Mouse (Mus musculus) testis, adult 2 months (tissue): ENCODE measurements at regions not wholly inside any gene's neighbourhood (a gene's known extent, or its start where the extent isn't known, plus 50 kb on each side); places are given as distances from the start of the nearest gene placed in this dataset.

Experiments
- H3K27ac ChIP-seq: fragments of 200-500 bp; 2 replicates; pipeline ENCODE4 v1.5.1; 2012; ENCODE audit warnings: low read depth, low read length; ENCODE audit not compliant: control insufficient read depth, insufficient read depth
- H3K27me3 ChIP-seq: fragments of 200-500 bp; 2 replicates; pipeline ENCODE4 v1.6.1; 2012; ENCODE audit warnings: mild to moderate bottlenecking, low read length, moderate library complexity; ENCODE audit not compliant: control insufficient read depth, insufficient read depth
- H3K36me3 ChIP-seq: fragments of 200-500 bp; 2 replicates; pipeline ENCODE4 v1.6.1; 2012; ENCODE audit warnings: mild to moderate bottlenecking, low read length; ENCODE audit not compliant: control insufficient read depth, insufficient read depth
- H3K4me1 ChIP-seq: fragments of 200-500 bp; 2 replicates; pipeline ENCODE4 v1.6.1; 2012; ENCODE audit warnings: low read length; ENCODE audit not compliant: control insufficient read depth, insufficient read depth
- H3K4me3 ChIP-seq: fragments of 200-500 bp; 2 replicates; pipeline ENCODE4 v1.5.1; 2012; ENCODE audit warnings: low read depth, mild to moderate bottlenecking, low read length, moderate library complexity, mixed read lengths; ENCODE audit not compliant: control insufficient read depth
- CTCF ChIP-seq: fragments of 200-500 bp; IDR thresholded peaks from 2 replicates; pipeline ENCODE4 v1.5.1; 2012; ENCODE audit warnings: low read depth, mild to moderate bottlenecking, inconsistent platforms, low read length, moderate library complexity; ENCODE audit not compliant: control insufficient read depth, insufficient read depth, insufficient replicate concordance
- POLR2A ChIP-seq: fragments of 200-500 bp; IDR thresholded peaks from 2 replicates; pipeline ENCODE4 v1.6.1; 2012; ENCODE audit warnings: low read depth, mild to moderate bottlenecking, inconsistent platforms, low read length, moderate library complexity; ENCODE audit not compliant: control insufficient read depth

DNA sequence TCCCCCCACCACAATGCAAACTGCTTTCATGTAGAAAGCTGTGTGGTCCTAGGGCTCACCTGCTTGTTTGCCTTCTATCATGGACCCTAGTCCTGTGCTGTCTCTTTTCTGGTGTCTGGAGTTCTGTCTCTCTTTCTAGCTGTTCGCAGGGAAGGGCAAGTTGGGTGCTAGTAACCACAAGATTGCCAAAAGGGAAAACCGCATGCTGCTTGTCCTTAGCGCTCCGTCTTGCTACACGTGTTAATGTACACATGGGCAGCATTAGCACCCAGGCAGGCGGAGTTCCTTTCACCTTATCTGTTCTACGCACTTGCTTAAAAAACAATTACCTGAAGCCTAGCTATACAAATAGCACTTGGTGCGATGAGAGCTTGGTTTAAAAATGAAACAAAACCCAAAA lies 236.3 kb upstream of the Pard3b start:
- H3K36me3 ChIP-seq = no peaks in the 10 kb centered on the region
- H3K27me3 ChIP-seq = no peaks in the 10 kb centered on the region
- H3K4me3 ChIP-seq = no peak overlapping the region
- no peaks in the 10 kb centered on the region; the same call in 1 of the 2 replicates for H3K4me1 ChIP-seq
- TF ChIP-seq CTCF = no peak
- no peak for TF ChIP-seq POLR2A
- H3K27ac ChIP-seq = no peak overlapping the region

DNA sequence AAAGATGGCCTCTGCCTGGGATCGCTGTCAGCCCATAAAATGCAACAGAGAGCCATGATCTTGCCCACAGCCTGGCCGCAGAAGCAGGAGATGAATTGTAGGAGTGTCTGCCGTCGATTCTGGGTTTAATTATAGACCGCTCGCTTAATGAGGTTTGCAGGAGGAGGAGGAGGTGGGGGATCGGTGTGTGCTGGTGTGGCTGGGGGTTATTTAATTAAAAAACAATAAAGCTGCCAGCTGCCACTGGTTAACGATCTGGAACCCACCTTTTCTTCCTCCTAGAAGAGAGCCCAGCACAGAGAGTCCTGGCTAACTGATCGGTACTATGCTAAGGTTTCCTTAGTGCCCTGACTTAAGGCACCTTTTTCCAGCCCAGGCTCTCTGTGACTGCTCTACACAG lies 231.4 kb upstream of the Pard3b start:
- Histone ChIP-seq H3K36me3 (no peaks in the 10 kb centered on the region), H3K4me1 (no peaks in the 10 kb centered on the region; the same call in 1 of the 2 replicates), H3K4me3 (no peak overlapping the region), H3K27me3 (no peaks in the 10 kb centered on the region), H3K27ac (no peak overlapping the region)
- no peak for TF ChIP-seq CTCF
- TF ChIP-seq POLR2A = no peak

DNA sequence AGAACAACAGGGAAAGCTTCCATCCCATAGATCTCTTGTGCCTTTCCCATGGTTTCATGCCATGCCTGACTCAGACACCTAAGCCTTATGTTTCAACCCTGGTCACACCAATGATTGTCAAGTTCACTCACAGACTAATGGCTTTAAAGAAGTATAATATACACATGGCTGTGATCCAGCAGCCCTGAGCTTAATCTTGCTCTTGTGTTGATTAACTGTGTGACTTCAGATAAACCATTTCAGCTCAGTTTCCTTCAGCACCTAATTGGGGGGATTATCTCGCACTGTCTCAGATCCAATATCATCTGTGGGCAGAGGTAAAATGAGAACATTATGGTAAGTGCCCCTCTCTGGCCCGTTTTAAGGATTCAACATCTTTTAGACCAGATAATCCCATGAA lies 223.9 kb upstream of the Pard3b start:
- no peak overlapping the region for H3K27ac ChIP-seq
- H3K4me1 ChIP-seq = no peaks in the 10 kb centered on the region; the same call in 1 of the 2 replicates
- no peaks in the 10 kb centered on the region for H3K27me3 ChIP-seq
- H3K36me3 ChIP-seq = no peaks in the 10 kb centered on the region
- TF ChIP-seq CTCF = no peak
- no peak for TF ChIP-seq POLR2A
- H3K4me3 ChIP-seq = no peak overlapping the region

DNA sequence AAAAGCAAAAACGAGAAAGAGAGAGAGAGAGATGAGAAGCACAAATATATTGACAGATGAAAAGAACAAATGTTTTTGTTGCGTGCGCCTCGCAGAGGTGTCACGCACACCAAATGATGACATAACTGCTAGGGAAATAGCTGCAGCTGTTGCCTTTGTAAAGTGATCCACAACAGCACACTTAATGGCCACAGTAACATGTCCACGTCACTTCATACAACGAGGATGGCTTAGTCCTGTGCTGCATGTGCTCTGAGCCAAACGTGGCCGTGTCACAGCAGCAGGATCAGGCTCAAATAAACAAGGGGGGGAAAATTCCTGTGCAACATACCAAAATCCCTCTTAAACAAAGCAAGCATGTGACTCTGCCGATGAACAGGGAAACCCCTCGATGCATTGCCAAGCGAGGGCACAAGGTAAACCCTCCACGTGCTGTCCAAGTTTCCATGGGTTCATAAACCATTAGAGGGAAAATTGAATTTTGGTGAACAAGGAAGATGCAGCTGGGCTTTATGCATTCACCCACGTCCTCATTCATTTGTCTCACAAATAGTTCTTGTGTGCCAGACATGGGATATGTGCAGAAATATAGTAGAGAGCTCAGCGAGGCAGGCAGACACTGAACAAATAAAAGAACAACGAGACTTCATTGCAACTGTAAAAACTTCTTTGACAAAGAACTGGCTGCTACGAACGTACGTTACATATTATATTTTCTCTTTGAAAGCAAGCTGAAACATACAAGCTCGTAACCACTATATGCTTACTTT lies 223.0 kb upstream of the Pard3b start:
- H3K4me3 ChIP-seq = no peak overlapping the region
- H3K36me3 ChIP-seq = no peaks in the 10 kb centered on the region
- H3K27me3 ChIP-seq = no peaks in the 10 kb centered on the region
- no peak overlapping the region for H3K27ac ChIP-seq
- TF ChIP-seq CTCF = no peak
- TF ChIP-seq POLR2A = no peak
- H3K4me1 ChIP-seq = no peaks in the 10 kb centered on the region; the same call in 1 of the 2 replicates

DNA sequence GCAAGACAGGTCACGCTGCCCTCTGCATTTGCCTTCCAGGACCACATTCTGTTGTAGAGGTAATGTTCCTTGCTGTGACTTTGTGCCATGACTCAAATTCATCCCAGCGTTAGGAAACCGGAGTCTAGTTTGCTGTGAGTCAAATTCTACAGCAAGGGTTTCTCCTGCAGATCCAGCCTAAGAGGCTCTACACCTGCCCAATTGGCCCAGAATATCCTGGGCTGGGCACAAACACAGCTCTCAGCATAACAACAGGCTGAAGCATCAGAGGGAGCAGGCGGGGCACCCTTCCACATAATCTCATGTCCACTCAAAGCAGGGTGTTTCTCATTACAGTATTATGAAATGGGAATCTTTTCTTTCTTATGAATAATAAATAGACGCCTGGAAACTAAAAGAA lies 220.2 kb upstream of the Pard3b start:
- no peak overlapping the region for H3K27ac ChIP-seq
- no peak overlapping the region for H3K4me3 ChIP-seq
- H3K36me3 ChIP-seq = no peaks in the 10 kb centered on the region
- no peaks in the 10 kb centered on the region for H3K27me3 ChIP-seq
- TF ChIP-seq CTCF = no peak
- TF ChIP-seq POLR2A = no peak
- no peaks in the 10 kb centered on the region; the same call in 1 of the 2 replicates for H3K4me1 ChIP-seq

DNA sequence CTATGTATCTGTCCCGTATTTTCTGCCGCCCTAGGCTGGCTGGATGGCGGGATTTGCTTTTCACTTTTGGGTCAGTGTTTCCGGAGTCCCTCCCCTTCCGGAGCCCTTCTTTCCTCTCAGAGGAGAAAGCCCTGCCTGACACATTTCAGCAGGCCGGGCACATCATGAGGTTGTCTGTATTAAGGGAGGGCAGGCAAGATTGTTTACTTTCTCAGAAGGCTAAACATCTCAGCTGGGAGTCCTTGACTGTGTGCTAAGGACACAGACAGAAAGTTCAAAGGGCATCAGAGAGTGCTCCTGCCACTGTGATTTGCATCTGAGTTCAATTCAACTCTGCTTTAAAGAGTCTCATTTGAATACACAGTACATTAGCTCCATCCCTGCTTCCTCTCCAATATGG lies 218.8 kb upstream of the Pard3b start:
- H3K4me1 ChIP-seq = no peaks in the 10 kb centered on the region; the same call in 1 of the 2 replicates
- H3K27me3 ChIP-seq = no peaks in the 10 kb centered on the region
- no peak for TF ChIP-seq POLR2A
- TF ChIP-seq CTCF = no peak
- H3K4me3 ChIP-seq = no peak overlapping the region
- no peaks in the 10 kb centered on the region for H3K36me3 ChIP-seq
- H3K27ac ChIP-seq = no peak overlapping the region

DNA sequence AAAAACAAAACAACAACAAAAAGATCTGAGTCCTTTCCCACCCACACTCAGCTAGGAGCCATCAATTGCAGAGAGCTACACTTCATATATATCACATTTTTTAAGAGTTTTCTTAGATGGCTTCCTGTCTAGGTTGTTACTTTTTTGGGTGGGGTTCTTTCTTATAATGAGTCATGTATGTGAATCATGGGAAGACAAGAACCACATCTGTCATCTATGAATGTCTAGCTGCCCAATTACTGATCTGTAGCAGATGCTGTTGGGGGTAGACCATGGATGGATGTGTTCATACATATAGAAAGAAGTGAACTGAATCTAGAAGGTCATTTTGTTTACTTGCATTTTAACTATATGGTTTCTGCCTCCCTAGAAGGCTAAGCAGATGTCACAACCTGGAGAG lies 215.4 kb upstream of the Pard3b start:
- TF ChIP-seq CTCF (no peak), POLR2A (no peak)
- H3K27ac ChIP-seq = no peak overlapping the region
- H3K27me3 ChIP-seq = no peaks in the 10 kb centered on the region
- H3K36me3 ChIP-seq = no peaks in the 10 kb centered on the region
- no peak overlapping the region for H3K4me3 ChIP-seq
- no peaks in the 10 kb centered on the region; the same call in 1 of the 2 replicates for H3K4me1 ChIP-seq

DNA sequence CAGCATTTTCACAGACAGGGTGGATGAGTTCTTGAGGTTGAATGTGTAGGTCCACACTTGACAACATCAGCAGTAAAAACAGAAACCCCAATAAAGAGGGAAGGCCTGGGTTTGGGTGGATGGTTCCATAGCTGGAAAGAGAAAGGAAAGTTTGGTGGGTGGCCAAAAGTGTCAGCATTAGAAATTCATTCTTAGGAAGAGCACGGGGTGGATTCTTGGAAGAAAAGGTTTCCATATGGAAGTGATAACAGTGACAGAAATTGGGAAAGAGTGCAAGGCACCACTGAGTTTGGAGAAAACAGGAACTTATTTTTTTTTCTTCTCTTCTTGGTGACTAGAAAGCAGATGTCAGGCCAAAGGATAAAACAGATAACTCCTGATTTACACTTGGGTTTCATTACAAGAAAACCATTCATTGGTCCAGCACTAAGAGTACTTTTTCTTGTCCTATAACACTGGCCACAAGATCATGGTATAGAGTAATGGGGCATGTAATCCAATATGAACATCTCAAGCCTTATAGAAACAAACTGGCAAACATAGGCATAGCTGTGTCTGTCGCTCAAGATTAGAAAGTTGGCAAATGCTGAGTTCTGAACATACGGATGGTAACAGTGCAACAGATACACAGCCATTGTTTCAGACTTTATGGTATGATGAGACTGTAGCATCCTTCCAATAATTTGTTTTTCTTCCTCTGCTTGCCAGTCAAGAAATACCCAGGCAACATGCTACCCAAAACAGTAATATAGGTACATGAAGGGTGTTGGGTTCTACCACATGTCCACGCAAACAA lies 209.7 kb upstream of the Pard3b start:
- no peak overlapping the region for H3K27ac ChIP-seq
- H3K4me3 ChIP-seq = no peak overlapping the region
- no peaks in the 10 kb centered on the region for H3K4me1 ChIP-seq
- no peak for TF ChIP-seq POLR2A
- TF ChIP-seq CTCF = no peak
- H3K27me3 ChIP-seq = no peaks in the 10 kb centered on the region
- no peaks in the 10 kb centered on the region for H3K36me3 ChIP-seq
